Mouse (Mus musculus): ENCODE data around the gene Vangl1. TPM values are rescaled to one million over a fixed set of nuclear protein-coding genes. Genes with fewer than 3 reads are reported as not detected.

Vangl1 gene
- polyA plus RNA-seq, 1 experiment from 2014 or later: 15.2 TPM

- no peak for ATAC-seq (ENCODE audit: low FRiP score)
- Histone ChIP-seq H3K27me3 (no peaks in the 10 kb centered on the region), H3K4me2 (replicated peaks) (no peak overlapping the region), H3K4me3 (no peak overlapping the region), H3K36me3 (0 out of 2 replicates have a peak, but pooled peaks cover 6% of the 10 kb centered on the region), H3K9ac (no peak overlapping the region), H3K9me3 (replicated peaks) (peaks cover 8% of the 10 kb centered on the region; the same call in 1 of the 2 replicates), H3K4me1 (0 out of 2 replicates have a peak, but pooled peaks cover 4% of the 10 kb centered on the region), H3K27ac (no peak overlapping the region)
- 69% methylated on average over 4 of the region's 4 CpGs for WGBS
Observed at GRCm38 (mm10) chr3:102181191-102181590, 23.3 kb downstream of the Vangl1 start.

- 0 out of 2 replicates have a peak, but pooled peaks cover 4% of the 10 kb centered on the region for H3K4me1 ChIP-seq
- ATAC-seq (ENCODE audit: low FRiP score): no peak
- peaks cover 3% of the 10 kb centered on the region; the same call in 1 of the 2 replicates for H3K9me3 ChIP-seq (replicated peaks)
- H3K4me2 ChIP-seq (replicated peaks): no peak overlapping the region
- H3K36me3 ChIP-seq: 0 out of 2 replicates have a peak, but pooled peaks cover 3% of the 10 kb centered on the region
- no peak overlapping the region for H3K9ac ChIP-seq
- no peak overlapping the region for H3K27ac ChIP-seq
- 82% methylated on average over 7 of the region's 7 CpGs for WGBS
- H3K27me3 ChIP-seq: no peaks in the 10 kb centered on the region
- H3K4me3 ChIP-seq: no peak overlapping the region
Observed at GRCm38 (mm10) chr3:102180746-102181145, 23.7 kb downstream of the Vangl1 start.

- no peak overlapping the region for H3K27ac ChIP-seq
- H3K4me2 ChIP-seq (replicated peaks): no peak overlapping the region
- no peak overlapping the region for H3K9ac ChIP-seq
- 58% methylated on average over 4 of the region's 4 CpGs for WGBS
- no peak overlapping the region for H3K4me3 ChIP-seq
- 0 out of 2 replicates have a peak, but pooled peaks cover 3% of the 10 kb centered on the region for H3K36me3 ChIP-seq
- no peak for ATAC-seq (ENCODE audit: low FRiP score)
- no peaks in the 10 kb centered on the region for H3K27me3 ChIP-seq
- peaks cover 3% of the 10 kb centered on the region; the same call in 1 of the 2 replicates for H3K9me3 ChIP-seq (replicated peaks)
- H3K4me1 ChIP-seq: peaks cover 4% of the 10 kb centered on the region; the same call in 1 of the 2 replicates
Observed at GRCm38 (mm10) chr3:102179869-102180268, 24.6 kb downstream of the Vangl1 start.

- 97% methylated on average over 12 of the region's 12 CpGs for WGBS
- Histone ChIP-seq H3K9ac (no peak overlapping the region), H3K4me3 (no peak overlapping the region), H3K4me2 (replicated peaks) (no peak overlapping the region), H3K27me3 (no peaks in the 10 kb centered on the region), H3K27ac (no peak overlapping the region), H3K9me3 (replicated peaks) (peaks cover 3% of the 10 kb centered on the region; the same call in 1 of the 2 replicates), H3K36me3 (0 out of 2 replicates have a peak, but pooled peaks cover 3% of the 10 kb centered on the region), H3K4me1 (peaks cover 7% of the 10 kb centered on the region; the same call in 1 of the 2 replicates)
- ATAC-seq (ENCODE audit: low FRiP score): no peak
Observed at GRCm38 (mm10) chr3:102177837-102178615, 26.5 kb downstream of the Vangl1 start.

GRCm38 (mm10) chr3:102176116-102176515, 28.4 kb downstream of the Vangl1 start:
- no peak overlapping the region for H3K27ac ChIP-seq
- H3K4me1 ChIP-seq: peaks cover 6% of the 10 kb centered on the region; the same call in 1 of the 2 replicates
- 0 out of 2 replicates have a peak, but pooled peaks cover under 1% of the 10 kb centered on the region for H3K36me3 ChIP-seq
- no peak overlapping the region for H3K4me3 ChIP-seq
- H3K9me3 ChIP-seq (replicated peaks): no peaks in the 10 kb centered on the region
- WGBS: 74% methylated on average over 5 of the region's 5 CpGs
- H3K9ac ChIP-seq: no peak overlapping the region
- no peak overlapping the region for H3K4me2 ChIP-seq (replicated peaks)
- no peaks in the 10 kb centered on the region for H3K27me3 ChIP-seq
- no peak for ATAC-seq (ENCODE audit: low FRiP score)

- Histone ChIP-seq H3K9ac (no peak overlapping the region), H3K36me3 (no peaks in the 10 kb centered on the region), H3K4me3 (no peak overlapping the region), H3K4me2 (replicated peaks) (no peak overlapping the region), H3K9me3 (replicated peaks) (no peaks in the 10 kb centered on the region), H3K4me1 (peaks cover 3% of the 10 kb centered on the region; the same call in 1 of the 2 replicates), H3K27ac (no peak overlapping the region), H3K27me3 (no peaks in the 10 kb centered on the region)
- 87% methylated on average over 17 of the region's 18 CpGs for WGBS
- no peak for ATAC-seq (ENCODE audit: low FRiP score)
Observed at GRCm38 (mm10) chr3:102175701-102176100, 28.8 kb downstream of the Vangl1 start.

GRCm38 (mm10) chr3:102174118-102174865, 30.2 kb downstream of the Vangl1 start:
- Histone ChIP-seq H3K4me1 (peaks cover 6% of the 10 kb centered on the region; the same call in 1 of the 2 replicates), H3K36me3 (no peaks in the 10 kb centered on the region), H3K27me3 (no peaks in the 10 kb centered on the region), H3K27ac (no peak overlapping the region), H3K9ac (no peak overlapping the region), H3K9me3 (replicated peaks) (no peaks in the 10 kb centered on the region), H3K4me3 (no peak overlapping the region), H3K4me2 (replicated peaks) (no peak overlapping the region)
- 82% methylated on average over 8 of the region's 8 CpGs for WGBS
- no peak for ATAC-seq (ENCODE audit: low FRiP score)

- no peak overlapping the region for H3K4me2 ChIP-seq (replicated peaks)
- WGBS: 57% methylated on average over 13 of the region's 13 CpGs
Observed at GRCm38 (mm10) chr3:102169197-102169905, 35.1 kb downstream of the Vangl1 start.

GRCm38 (mm10) chr3:102167555-102168210, 36.8 kb downstream of the Vangl1 start:
- no peaks in the 10 kb centered on the region for H3K9me3 ChIP-seq (replicated peaks)
- H3K4me1 ChIP-seq: peaks cover 17% of the 10 kb centered on the region
- H3K27ac ChIP-seq: no peak overlapping the region
- H3K27me3 ChIP-seq: no peaks in the 10 kb centered on the region
- H3K4me2 ChIP-seq (replicated peaks): 0 out of 2 replicates have a peak overlapping the region, but pooled peaks have one; percentile 8
- H3K4me3 ChIP-seq: no peak overlapping the region
- no peak overlapping the region for H3K9ac ChIP-seq
- 10% methylated on average over 10 of the region's 10 CpGs for WGBS
- ATAC-seq (ENCODE audit: low FRiP score): peak; percentile 38; the same call in 1 of the 2 replicates
- no peaks in the 10 kb centered on the region; the same call in 1 of the 2 replicates for H3K36me3 ChIP-seq

More at GRCm38 (mm10) chr3:102169197-102169905, 35.1 kb downstream of the Vangl1 start:
- peaks cover 17% of the 10 kb centered on the region for H3K4me1 ChIP-seq
- H3K36me3 ChIP-seq: no peaks in the 10 kb centered on the region
- peak overlapping the region; percentile 48 for H3K27ac ChIP-seq
- no peak overlapping the region for H3K9ac ChIP-seq
- no peaks in the 10 kb centered on the region for H3K9me3 ChIP-seq (replicated peaks)
- 0 out of 2 replicates have a peak, but pooled peaks have one; percentile 55 for ATAC-seq (ENCODE audit: low FRiP score)
- H3K27me3 ChIP-seq: no peaks in the 10 kb centered on the region
- H3K4me3 ChIP-seq: no peak overlapping the region

- H3K9me3 ChIP-seq (replicated peaks): no peaks in the 10 kb centered on the region
- H3K36me3 ChIP-seq: no peaks in the 10 kb centered on the region; the same call in 1 of the 2 replicates
- no peak overlapping the region for H3K4me3 ChIP-seq
- H3K27me3 ChIP-seq: no peaks in the 10 kb centered on the region
- no peak for ATAC-seq (ENCODE audit: low FRiP score)
- H3K9ac ChIP-seq: no peak overlapping the region
- peaks cover 17% of the 10 kb centered on the region for H3K4me1 ChIP-seq
- H3K4me2 ChIP-seq (replicated peaks): no peak overlapping the region
- no peak overlapping the region for H3K27ac ChIP-seq
- 74% methylated on average over 8 of the region's 8 CpGs for WGBS
Observed at GRCm38 (mm10) chr3:102166794-102167193, 37.7 kb downstream of the Vangl1 start.

GRCm38 (mm10) chr3:102166287-102166620, 38.2 kb downstream of the Vangl1 start:
- H3K4me1 ChIP-seq: peaks cover 17% of the 10 kb centered on the region
- H3K27ac ChIP-seq: no peak overlapping the region
- H3K9me3 ChIP-seq (replicated peaks): no peaks in the 10 kb centered on the region
- H3K4me2 ChIP-seq (replicated peaks): no peak overlapping the region
- H3K36me3 ChIP-seq: no peaks in the 10 kb centered on the region; the same call in 1 of the 2 replicates
- no peaks in the 10 kb centered on the region for H3K27me3 ChIP-seq
- H3K9ac ChIP-seq: no peak overlapping the region
- WGBS: 60% methylated on average over 4 of the region's 4 CpGs
- ATAC-seq (ENCODE audit: low FRiP score): no peak
- no peak overlapping the region for H3K4me3 ChIP-seq
